Mouse (Mus musculus) heart, embryonic 15.5 days (tissue): ENCODE data around the gene Krtap1-5. TPM values are rescaled to one million over a fixed set of nuclear protein-coding genes. Genes with fewer than 3 reads are reported as not detected.
A peak's percentile ranks its signal among the peaks of the same experiment; 100 is the strongest.

ENCODE experiments used
- ATAC-seq: fragments of 200-750 bp; cut with Nextera tagmentation; replicated peaks from 2 replicates; pipeline ENCODE4 v1.8.0; 2017; ENCODE audit warnings: low read depth, moderate TSS enrichment; ENCODE audit not compliant: insufficient number of reproducible peaks, insufficient read depth, low FRiP score
- H3K27ac ChIP-seq: fragments of 300-500 bp; sonication (generic); 2 replicates; pipeline ENCODE4 v1.5.1; 2015; ENCODE audit warnings: mild to moderate bottlenecking, inconsistent platforms
- H3K27me3 ChIP-seq: fragments of 300-500 bp; sonication (generic); 2 replicates; pipeline ENCODE4 v1.6.1; 2015; ENCODE audit warnings: inconsistent platforms
- H3K36me3 ChIP-seq: fragments of 300-500 bp; sonication (generic); 2 replicates; pipeline ENCODE4 v1.6.1; 2015; ENCODE audit warnings: mild to moderate bottlenecking, inconsistent platforms
- H3K4me1 ChIP-seq: fragments of 300-500 bp; sonication (generic); replicated peaks from 2 replicates; pipeline ENCODE4 v1.6.1; 2015; ENCODE audit warnings: inconsistent platforms
- H3K4me2 ChIP-seq: fragments of 300-500 bp; sonication (generic); 2 replicates; pipeline ENCODE4 v1.6.1; 2015; ENCODE audit warnings: inconsistent platforms, mild to moderate bottlenecking, moderate library complexity
- H3K4me3 ChIP-seq: fragments of 300-500 bp; sonication (generic); 2 replicates; pipeline ENCODE4 v1.5.1; 2015; ENCODE audit warnings: mild to moderate bottlenecking, inconsistent platforms
- H3K9ac ChIP-seq: fragments of 300-500 bp; sonication (generic); 2 replicates; pipeline ENCODE4 v1.6.1; 2015; ENCODE audit warnings: mild to moderate bottlenecking, inconsistent platforms
- H3K9me3 ChIP-seq: fragments of 300-500 bp; sonication (generic); replicated peaks from 2 replicates; pipeline ENCODE4 v1.6.1; 2016; ENCODE audit warnings: inconsistent platforms
- WGBS: fragments of 180-500 bp; shearing (Covaris S2); methylation state at CpG from one replicate; pipeline ENCODE4 v1.1.7; 2015; ENCODE audit warnings: mixed read lengths; 5-methylcytosine and 5-hydroxymethylcytosine counted together
- polyA plus RNA-seq: library from polyadenylated mRNA; unstranded; fragments of >200 nt; fragmentation: Nextera tagmentation; extraction: Ambion mirVana; gene quantifications from 2 replicates; pipeline ENCODE4 v1.2.1, GENCODE M21; 2015

The Krtap1-5 gene
- polyA plus RNA-seq, 1 experiment from 2014 or later: not detected

DNA sequence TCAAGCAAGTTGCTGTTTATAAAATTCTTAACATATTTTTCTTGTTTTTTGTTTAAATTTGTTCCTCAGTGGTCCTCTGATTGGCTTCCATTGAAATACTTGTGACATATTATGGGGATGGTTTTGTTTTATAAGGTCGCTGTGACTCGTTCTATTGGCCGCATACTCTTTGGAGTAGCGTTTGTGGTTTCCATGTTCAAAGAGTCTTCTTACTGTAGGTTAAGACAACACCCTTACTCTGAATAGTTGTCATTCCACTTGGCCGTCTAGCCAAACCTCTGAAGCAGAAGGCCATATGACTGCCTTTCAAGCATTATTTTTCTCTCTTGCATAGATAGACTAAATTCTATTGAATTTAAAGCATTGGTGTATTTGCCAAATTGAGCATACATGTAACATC, 235 bp upstream of the Krtap1-5 start:
- 81% methylated on average over 5 of the region's 5 CpGs for WGBS

DNA sequence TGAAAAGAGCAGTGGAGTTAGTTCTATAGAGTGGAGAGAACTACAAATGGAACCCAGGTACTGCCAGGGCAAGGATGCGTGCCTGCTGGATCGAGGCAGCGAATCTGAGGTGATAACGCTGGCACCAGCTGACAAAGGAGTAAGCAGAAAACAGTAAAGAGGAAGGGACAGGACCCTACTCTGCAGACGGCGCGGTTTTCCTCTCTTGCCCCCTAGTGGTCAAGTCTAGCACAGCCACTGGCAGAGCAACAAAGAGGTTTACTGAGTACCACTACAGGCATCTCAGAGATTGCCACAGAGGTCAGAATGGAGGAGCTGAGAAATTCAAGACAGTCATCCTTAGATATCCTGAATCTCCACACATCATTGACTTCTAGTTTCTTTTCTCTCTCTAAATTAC, 6.7 kb downstream of the Krtap1-5 start:
- 3% methylated on average over 7 of the region's 7 CpGs for WGBS
- Histone ChIP-seq H3K9me3 (no peaks in the 10 kb centered on the region), H3K9ac (no peak overlapping the region), H3K4me3 (no peak overlapping the region), H3K4me1 (no peaks in the 10 kb centered on the region), H3K36me3 (no peaks in the 10 kb centered on the region), H3K4me2 (peak overlapping the region; percentile 45), H3K27me3 (no peaks in the 10 kb centered on the region), H3K27ac (no peak overlapping the region)
- ATAC-seq: no peak

More for the DNA sequence above, 235 bp upstream of the Krtap1-5 start:
- no peak overlapping the region for H3K4me3 ChIP-seq
- H3K4me1 ChIP-seq: no peaks in the 10 kb centered on the region
- no peaks in the 10 kb centered on the region for H3K36me3 ChIP-seq
- no peak for ATAC-seq
- H3K9ac ChIP-seq: no peak overlapping the region
- H3K4me2 ChIP-seq: no peak overlapping the region
- H3K27ac ChIP-seq: no peak overlapping the region
- no peaks in the 10 kb centered on the region for H3K27me3 ChIP-seq
- no peaks in the 10 kb centered on the region for H3K9me3 ChIP-seq

DNA sequence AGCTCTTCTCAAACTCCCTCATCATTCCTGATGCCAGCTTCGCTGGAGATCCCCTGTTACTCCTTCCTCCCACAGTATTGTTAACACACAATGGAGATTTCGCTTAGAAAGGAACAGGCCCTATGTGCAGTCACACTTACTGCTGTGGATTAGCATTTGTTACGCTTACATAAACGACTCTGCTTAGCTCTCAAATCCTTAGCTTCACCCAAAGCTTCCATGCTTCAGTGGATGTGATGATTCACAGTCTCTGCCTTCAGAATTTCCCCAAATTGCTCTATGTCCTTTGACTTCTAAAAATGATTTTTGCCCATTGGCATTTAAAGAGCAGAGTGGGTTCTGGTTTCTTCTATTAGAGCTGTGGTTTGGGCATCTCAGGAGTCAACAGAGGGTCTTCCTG, 7.7 kb downstream of the Krtap1-5 start:
- Histone ChIP-seq H3K4me2 (no peak overlapping the region), H3K4me3 (no peak overlapping the region), H3K27me3 (no peaks in the 10 kb centered on the region), H3K4me1 (no peaks in the 10 kb centered on the region), H3K36me3 (no peaks in the 10 kb centered on the region), H3K9me3 (no peaks in the 10 kb centered on the region), H3K9ac (no peak overlapping the region), H3K27ac (no peak overlapping the region)
- no peak for ATAC-seq
- WGBS: 60% methylated on average over 4 of the region's 4 CpGs

DNA sequence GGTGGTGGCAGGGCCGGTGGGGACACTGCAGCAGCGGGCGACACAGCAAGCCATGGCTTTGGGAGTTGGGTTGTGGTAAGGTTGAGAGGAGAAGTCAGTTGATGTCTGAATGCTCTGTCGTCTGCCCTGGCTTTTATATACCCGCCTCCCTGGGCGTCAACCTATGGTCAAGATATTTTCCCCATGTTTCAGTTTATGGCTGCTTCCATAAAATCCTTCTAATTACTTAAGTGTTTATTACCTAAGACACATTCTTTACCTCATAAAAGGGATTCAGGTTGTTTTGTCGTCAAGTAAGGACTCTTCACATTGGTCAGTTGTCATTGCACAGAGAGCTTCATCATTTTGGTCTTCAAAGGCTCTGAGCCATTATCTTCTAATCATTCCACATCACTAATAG, 14.3 kb downstream of the Krtap1-5 start, which contains the start of gene Krtap3-1:
TSS of gene Krtap3-1 (minus strand) at position 101 of the 400 bp plus-strand sequence.
- Histone ChIP-seq H3K4me2 (no peak within 1 kb of the TSS), H3K4me1 (no peaks in the 10 kb centered on the region), H3K9ac (no peak within 1 kb of the TSS), H3K9me3 (no peaks in the 10 kb centered on the region), H3K36me3 (no peaks in the 10 kb centered on the region), H3K27me3 (no peaks in the 10 kb centered on the region), H3K4me3 (no peak within 1 kb of the TSS), H3K27ac (no peak within 1 kb of the TSS)
- ATAC-seq: no peak
- WGBS: 88% methylated on average over 7 of the region's 7 CpGs

DNA sequence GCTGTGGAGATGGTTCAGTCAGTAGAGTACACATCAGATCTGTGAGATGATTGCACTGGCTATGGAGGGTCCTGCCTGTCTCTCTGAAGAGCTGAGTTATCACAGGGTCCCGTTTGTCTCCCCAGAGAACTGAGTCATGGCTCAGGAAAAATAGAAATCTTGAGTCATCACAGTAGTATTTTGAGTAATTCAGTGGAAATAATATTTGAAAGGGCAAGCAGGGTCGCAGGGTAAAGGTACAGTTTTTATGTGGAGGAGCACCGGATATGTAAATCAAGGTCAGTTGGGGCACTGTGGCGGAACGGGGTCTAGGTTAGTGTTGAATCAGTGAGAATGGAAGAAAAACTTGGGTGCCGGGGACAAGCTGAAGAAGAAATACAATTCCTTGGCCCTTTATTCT, 18.2 kb downstream of the Krtap1-5 start:
- Histone ChIP-seq H3K4me1 (no peaks in the 10 kb centered on the region), H3K36me3 (no peaks in the 10 kb centered on the region), H3K27me3 (no peaks in the 10 kb centered on the region), H3K4me2 (no peak overlapping the region), H3K4me3 (no peak overlapping the region), H3K9ac (no peak overlapping the region), H3K27ac (no peak overlapping the region), H3K9me3 (no peaks in the 10 kb centered on the region)
- no peak for ATAC-seq
- WGBS: 72% methylated on average over 6 of the region's 6 CpGs

DNA sequence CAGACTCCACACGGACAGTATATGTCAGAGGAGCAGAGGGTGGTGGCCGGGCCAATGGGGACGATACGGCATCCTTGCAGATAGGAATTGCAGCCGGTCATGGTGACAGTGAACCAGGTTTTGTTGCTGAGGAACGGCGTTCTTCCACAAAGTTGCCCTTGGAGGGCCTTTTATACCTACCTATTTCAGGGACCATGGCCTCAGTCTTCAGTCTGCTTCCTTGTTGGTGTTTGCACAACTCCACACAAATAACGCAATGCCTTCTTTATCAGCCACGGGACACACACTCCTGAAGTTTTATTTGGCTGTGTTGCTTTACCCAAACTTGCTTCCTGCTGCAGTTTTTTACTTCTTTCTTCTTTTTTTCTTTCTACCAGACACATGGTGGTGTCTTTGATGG, 21.4 kb downstream of the Krtap1-5 start, which contains the start of gene Gm11939:
TSS of gene Gm11939 (minus strand) at position 101 of the 400 bp plus-strand sequence.
- 79% methylated on average over 9 of the region's 9 CpGs for WGBS
- Histone ChIP-seq H3K4me2 (no peak within 1 kb of the TSS), H3K27ac (no peak within 1 kb of the TSS), H3K9ac (no peak within 1 kb of the TSS), H3K4me3 (no peak within 1 kb of the TSS), H3K4me1 (no peaks in the 10 kb centered on the region), H3K27me3 (no peaks in the 10 kb centered on the region), H3K36me3 (no peaks in the 10 kb centered on the region), H3K9me3 (no peaks in the 10 kb centered on the region)
- no peak for ATAC-seq

DNA sequence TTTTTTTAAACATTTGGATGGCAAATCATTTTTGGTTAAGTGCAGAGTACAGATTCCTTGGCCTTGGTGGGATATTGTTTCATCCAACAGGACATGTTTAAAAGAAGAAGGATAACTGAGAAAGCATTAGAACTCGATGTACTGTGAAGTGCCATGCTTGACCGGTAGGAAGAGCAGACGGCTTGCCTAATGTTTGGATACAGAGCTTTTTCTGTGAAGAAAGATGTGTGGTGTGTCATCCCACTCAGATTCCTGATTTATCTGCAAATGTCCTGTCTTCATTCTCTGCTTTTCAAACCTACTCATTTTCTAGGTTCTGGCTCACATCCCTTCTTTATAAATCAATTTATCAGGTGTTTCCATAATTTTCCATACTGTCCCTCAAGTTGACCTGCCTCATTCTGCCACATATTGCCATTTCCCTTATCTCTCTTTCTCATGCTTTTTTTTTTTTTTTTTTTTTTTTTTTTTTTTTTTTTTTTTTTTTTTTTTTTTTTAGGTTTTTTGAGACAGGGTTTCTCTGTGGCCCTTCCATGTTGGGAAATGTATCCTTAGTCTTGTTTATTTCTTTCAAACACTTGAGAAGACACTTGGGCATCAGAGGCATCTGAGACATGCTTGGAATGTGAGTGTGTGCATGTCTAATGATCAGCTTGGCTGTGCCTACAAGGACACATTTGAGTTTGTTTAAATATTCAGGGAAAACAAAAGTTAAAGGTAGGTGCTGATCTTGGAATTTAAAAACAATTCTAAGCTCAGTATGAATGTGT, 22.7 kb downstream of the Krtap1-5 start:
- Histone ChIP-seq H3K4me2 (no peak overlapping the region), H3K27me3 (no peaks in the 10 kb centered on the region), H3K27ac (no peak overlapping the region), H3K4me1 (no peaks in the 10 kb centered on the region), H3K36me3 (no peaks in the 10 kb centered on the region), H3K4me3 (no peak overlapping the region), H3K9ac (no peak overlapping the region), H3K9me3 (no peaks in the 10 kb centered on the region)
- WGBS: 73% methylated on average over 3 of the region's 3 CpGs
- ATAC-seq: no peak

DNA sequence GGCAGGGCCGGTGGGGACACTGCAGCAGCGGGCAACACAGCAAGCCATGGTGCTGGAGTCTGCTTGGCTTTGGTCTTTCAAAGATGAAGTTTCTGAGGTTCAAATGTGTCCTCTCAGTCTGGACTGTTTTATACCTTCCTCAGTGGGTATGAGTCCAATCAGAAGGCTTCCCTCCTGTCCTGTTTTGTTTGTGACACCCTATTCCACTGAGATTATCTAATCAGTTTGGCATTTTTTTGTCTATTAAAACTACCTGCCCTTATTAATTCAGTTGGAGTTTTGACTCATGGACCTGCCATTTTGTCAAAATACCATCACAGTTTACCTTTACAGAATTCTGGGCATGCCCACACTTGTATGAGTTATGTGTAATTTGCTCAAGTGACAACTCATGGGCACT, 24.1 kb downstream of the Krtap1-5 start, which contains the start of gene Krtap3-2:
TSS of gene Krtap3-2 (minus strand) at position 101 of the 400 bp plus-strand sequence.
- no peaks in the 10 kb centered on the region for H3K27me3 ChIP-seq
- 47% methylated on average over 2 of the region's 2 CpGs for WGBS
- H3K27ac ChIP-seq: no peak within 1 kb of the TSS
- H3K9me3 ChIP-seq: no peaks in the 10 kb centered on the region
- H3K4me3 ChIP-seq: no peak within 1 kb of the TSS
- no peaks in the 10 kb centered on the region for H3K36me3 ChIP-seq
- no peak within 1 kb of the TSS for H3K4me2 ChIP-seq
- ATAC-seq: no peak
- no peak within 1 kb of the TSS for H3K9ac ChIP-seq
- H3K4me1 ChIP-seq: no peaks in the 10 kb centered on the region

DNA sequence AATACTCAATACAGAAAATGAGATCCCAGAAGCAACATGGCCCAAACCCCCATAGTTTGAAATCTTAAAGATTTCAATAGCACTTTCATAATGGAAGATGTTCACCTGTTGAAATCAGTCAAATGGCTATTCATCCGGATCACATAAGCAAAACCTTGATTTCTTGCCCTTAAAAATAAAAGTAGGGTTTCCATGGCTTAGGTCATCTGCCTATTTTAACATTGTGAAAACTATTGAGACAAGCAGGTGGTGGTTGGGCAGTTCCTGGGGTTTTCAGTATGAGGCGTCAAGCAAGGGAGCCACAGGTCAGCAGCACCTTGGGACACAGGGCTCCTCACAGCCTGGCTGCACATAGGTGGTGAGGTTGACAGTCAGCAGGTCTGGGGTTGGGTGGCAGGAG, 24.6 kb downstream of the Krtap1-5 start:
- Histone ChIP-seq H3K27me3 (no peaks in the 10 kb centered on the region), H3K4me3 (no peak overlapping the region), H3K4me1 (no peaks in the 10 kb centered on the region), H3K36me3 (no peaks in the 10 kb centered on the region), H3K9ac (no peak overlapping the region), H3K9me3 (no peaks in the 10 kb centered on the region), H3K4me2 (no peak overlapping the region), H3K27ac (no peak overlapping the region)
- 74% methylated on average over 2 of the region's 2 CpGs for WGBS
- no peak for ATAC-seq

DNA sequence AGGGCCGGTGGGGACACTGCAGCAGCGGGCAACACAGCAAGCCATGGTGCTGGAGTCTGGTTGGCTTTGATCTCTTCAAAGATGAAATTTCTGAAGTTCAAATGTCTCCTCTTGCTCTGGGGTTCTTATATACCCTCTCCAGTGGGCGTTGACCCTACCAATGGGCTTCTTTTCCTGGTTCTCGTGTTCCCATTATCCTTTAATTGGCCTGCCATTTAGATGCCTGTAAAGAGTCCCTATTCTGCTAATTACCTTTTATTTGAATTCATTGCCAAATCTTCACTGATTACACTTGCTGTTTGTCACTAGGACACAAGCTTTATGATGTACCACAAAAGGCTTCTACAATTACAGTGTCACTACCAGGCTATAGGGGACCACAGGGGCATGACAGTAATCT, 30.1 kb downstream of the Krtap1-5 start, which contains the start of gene Krtap3-3:
TSS of gene Krtap3-3 (minus strand) at position 101 of the 400 bp plus-strand sequence.
- H3K4me2 ChIP-seq: no peak within 1 kb of the TSS
- H3K27me3 ChIP-seq: no peaks in the 10 kb centered on the region
- H3K4me3 ChIP-seq: no peak within 1 kb of the TSS
- H3K27ac ChIP-seq: no peak within 1 kb of the TSS
- ATAC-seq: no peak
- H3K9me3 ChIP-seq: no peaks in the 10 kb centered on the region
- no peaks in the 10 kb centered on the region for H3K36me3 ChIP-seq
- no peak within 1 kb of the TSS for H3K9ac ChIP-seq
- no peaks in the 10 kb centered on the region for H3K4me1 ChIP-seq
- WGBS: 42% methylated on average over 4 of the region's 4 CpGs

DNA sequence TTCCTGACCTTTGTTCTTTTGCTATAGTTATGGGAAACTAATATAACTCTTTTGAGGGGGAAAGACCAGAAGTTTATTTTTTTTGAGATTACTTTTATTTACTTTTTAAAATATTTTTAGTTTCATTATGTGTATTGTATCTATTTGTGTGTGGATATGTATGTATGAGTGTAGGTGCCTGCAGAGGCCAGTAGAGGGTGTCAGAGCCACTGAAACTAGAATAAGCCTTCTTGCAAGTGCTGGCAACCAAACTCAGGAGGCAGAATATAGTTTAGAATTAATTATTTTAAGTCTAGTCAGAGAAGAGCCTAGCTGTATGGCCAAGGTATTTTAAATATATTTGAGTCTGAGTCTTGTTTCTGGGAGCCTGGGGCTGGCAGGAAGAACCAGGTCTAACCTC, 32.9 kb downstream of the Krtap1-5 start:
- Histone ChIP-seq H3K9ac (no peak overlapping the region), H3K27me3 (no peaks in the 10 kb centered on the region), H3K27ac (no peak overlapping the region), H3K9me3 (no peaks in the 10 kb centered on the region), H3K36me3 (no peaks in the 10 kb centered on the region), H3K4me1 (no peaks in the 10 kb centered on the region), H3K4me3 (no peak overlapping the region), H3K4me2 (no peak overlapping the region)
- no peak for ATAC-seq

DNA sequence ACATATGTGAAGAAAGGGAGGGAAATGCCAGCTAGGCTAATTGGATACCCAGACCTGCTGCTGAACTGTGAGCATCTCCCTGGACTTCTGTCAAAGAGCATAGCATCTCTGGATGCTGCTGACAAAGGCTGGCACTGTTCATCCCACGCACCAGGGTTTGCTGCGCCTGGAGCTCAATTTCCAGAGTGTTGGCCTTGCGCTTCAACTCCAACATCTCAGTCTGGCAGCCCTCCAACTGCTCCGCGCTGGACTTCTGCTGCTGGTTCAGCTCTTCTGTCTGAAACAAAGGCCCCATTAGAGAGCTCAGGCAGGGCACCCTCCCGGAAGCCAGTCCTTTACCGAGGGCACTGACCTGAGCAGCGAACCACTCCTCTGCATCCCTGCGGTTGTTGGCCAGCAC, 41.1 kb downstream of the Krtap1-5 start:
- no peak overlapping the region for H3K27ac ChIP-seq
- no peaks in the 10 kb centered on the region for H3K36me3 ChIP-seq
- no peaks in the 10 kb centered on the region for H3K9me3 ChIP-seq
- H3K4me2 ChIP-seq: no peak overlapping the region
- H3K27me3 ChIP-seq: no peaks in the 10 kb centered on the region
- ATAC-seq: no peak
- no peak overlapping the region for H3K9ac ChIP-seq
- no peak overlapping the region for H3K4me3 ChIP-seq
- WGBS: 43% methylated on average over 9 of the region's 9 CpGs
- no peaks in the 10 kb centered on the region for H3K4me1 ChIP-seq
